Mouse (Mus musculus) intestine, postnatal 0 days (tissue): ENCODE results near the gene Crym. TPM values are rescaled to one million over a fixed set of nuclear protein-coding genes. Genes with fewer than 3 reads are reported as not detected.
A peak's percentile ranks its signal among the peaks of the same experiment; 100 is the strongest.

Experiments used
- ATAC-seq: fragments of 200-750 bp; cut with Nextera tagmentation; 2 replicates; pipeline ENCODE4 v1.8.0; 2017; ENCODE audit warnings: mild to moderate bottlenecking, moderate TSS enrichment, moderate library complexity
- H3K27ac ChIP-seq: fragments of 300-500 bp; sonication (generic); 2 replicates; pipeline ENCODE4 v1.5.1; 2014; ENCODE audit warnings: mild to moderate bottlenecking, low read depth, low read length, moderate library complexity
- H3K27me3 ChIP-seq: fragments of 300-500 bp; sonication (generic); replicated peaks from 2 replicates; pipeline ENCODE4 v1.6.1; 2014; ENCODE audit warnings: low read length, mixed read lengths; ENCODE audit not compliant: control insufficient read depth, insufficient read depth
- H3K36me3 ChIP-seq: fragments of 300-500 bp; sonication (generic); 2 replicates; pipeline ENCODE4 v1.6.1; 2014; ENCODE audit warnings: mild to moderate bottlenecking, moderate library complexity; ENCODE audit not compliant: control insufficient read depth, insufficient read depth
- H3K4me1 ChIP-seq: fragments of 300-500 bp; sonication (generic); replicated peaks from 2 replicates; pipeline ENCODE4 v1.6.1; 2014; ENCODE audit warnings: antibody characterized with exemption, low read length, mixed read lengths; ENCODE audit not compliant: control insufficient read depth, insufficient read depth
- H3K4me2 ChIP-seq: fragments of 300-500 bp; sonication (generic); replicated peaks from 2 replicates; pipeline ENCODE4 v1.6.1; 2014; ENCODE audit warnings: low read depth, mild to moderate bottlenecking, moderate library complexity
- H3K4me3 ChIP-seq: fragments of 300-500 bp; sonication (generic); 2 replicates; pipeline ENCODE4 v1.5.1; 2014; ENCODE audit warnings: low read depth, low read length
- H3K9ac ChIP-seq: fragments of 300-500 bp; sonication (generic); 2 replicates; pipeline ENCODE4 v1.6.1; 2014; ENCODE audit warnings: mild to moderate bottlenecking, low read depth, low read length
- H3K9me3 ChIP-seq: fragments of 300-500 bp; sonication (generic); 2 replicates; pipeline ENCODE4 v1.6.1; 2016; ENCODE audit warnings: mixed run types; ENCODE audit not compliant: control insufficient read depth
- CTCF ChIP-seq: sonication (generic); IDR thresholded peaks from 2 replicates; pipeline ENCODE4 v1.5.1; 2016; ENCODE audit warnings: low read depth, mild to moderate bottlenecking, control low read depth, antibody characterized with exemption, moderate library complexity
- WGBS: fragments of 180-500 bp; shearing (Covaris S2); extraction: QIAGEN DNeasy Blood & Tissue Kit; methylation state at CpG from one replicate; pipeline ENCODE4 v1.1.7; 2014; 5-methylcytosine and 5-hydroxymethylcytosine counted together
- polyA plus RNA-seq: library from polyadenylated mRNA; unstranded; fragments of >200 nt; fragmentation: Nextera tagmentation; extraction: Ambion mirVana; gene quantifications from 2 replicates; pipeline ENCODE4 v1.2.1, GENCODE M21; 2015

Gene Crym
- 1.9 TPM in 2 replicates for polyA plus RNA-seq

DNA sequence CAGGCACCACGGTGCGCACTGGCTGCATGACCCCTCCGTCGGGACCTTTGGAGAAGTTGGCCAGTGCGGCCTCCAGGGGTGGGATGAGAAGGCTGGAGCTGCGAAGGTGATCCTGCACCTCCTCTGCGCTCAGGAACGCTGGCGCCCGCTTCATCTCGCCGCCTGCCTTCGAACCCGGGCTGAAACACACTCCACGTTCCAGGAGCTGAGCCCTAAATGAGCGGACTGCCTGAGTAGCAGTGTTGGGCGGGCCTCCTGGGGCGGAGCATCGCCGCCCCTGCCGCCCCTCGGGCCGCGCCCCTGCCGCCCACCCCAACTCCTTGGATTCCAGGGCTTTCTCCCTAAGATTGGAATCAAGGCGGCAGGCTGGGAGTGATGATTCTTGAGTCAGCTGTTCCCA lies at the start of gene Crym:
Gene Crym, minus strand, starts transcription at position 341 of the 400 bp plus-strand sequence.
- H3K9me3 ChIP-seq = no peaks in the 10 kb centered on the region
- ATAC-seq = no peak
- H3K27me3 ChIP-seq = peaks cover 10% of the 10 kb centered on the region; the same call in 1 of the 2 replicates
- H3K9ac ChIP-seq = no peak within 1 kb of the TSS
- peak within 1 kb of the TSS; percentile 53 for H3K4me2 ChIP-seq
- no peak within 1 kb of the TSS for H3K27ac ChIP-seq
- TF ChIP-seq CTCF = no peak
- peak within 1 kb of the TSS; percentile 20 for H3K4me3 ChIP-seq
- H3K4me1 ChIP-seq = peaks cover 5% of the 10 kb centered on the region; the same call in 1 of the 2 replicates
- 8% methylated on average over 26 of the region's 26 CpGs for WGBS
- H3K36me3 ChIP-seq = no peaks in the 10 kb centered on the region

DNA sequence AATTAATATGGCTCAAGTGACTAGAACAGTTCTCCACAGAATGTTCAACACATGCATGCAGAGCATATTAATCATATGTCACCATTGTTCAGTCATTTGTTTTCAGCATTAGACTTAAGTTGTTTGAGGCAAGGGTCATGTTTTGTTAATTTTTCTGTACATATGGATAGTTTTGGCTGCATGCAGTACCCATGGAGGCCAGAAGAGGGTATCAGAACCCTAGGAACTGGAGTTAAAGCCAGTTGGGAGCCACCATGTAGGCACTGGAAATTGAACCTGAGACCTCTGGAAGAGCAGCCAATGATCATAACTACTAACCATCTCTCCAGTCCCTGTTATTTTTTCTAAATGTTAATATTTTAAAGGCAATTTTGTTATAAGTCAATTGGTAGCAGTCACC lies 39.2 kb upstream of the Crym start:
- Histone ChIP-seq H3K9ac (no peak overlapping the region), H3K9me3 (no peaks in the 10 kb centered on the region), H3K4me3 (no peak overlapping the region), H3K27ac (no peak overlapping the region), H3K4me1 (no peaks in the 10 kb centered on the region), H3K27me3 (no peaks in the 10 kb centered on the region; the same call in 1 of the 2 replicates), H3K36me3 (no peaks in the 10 kb centered on the region), H3K4me2 (no peak overlapping the region)
- peak; percentile 64 for TF ChIP-seq CTCF
- ATAC-seq = no peak

DNA sequence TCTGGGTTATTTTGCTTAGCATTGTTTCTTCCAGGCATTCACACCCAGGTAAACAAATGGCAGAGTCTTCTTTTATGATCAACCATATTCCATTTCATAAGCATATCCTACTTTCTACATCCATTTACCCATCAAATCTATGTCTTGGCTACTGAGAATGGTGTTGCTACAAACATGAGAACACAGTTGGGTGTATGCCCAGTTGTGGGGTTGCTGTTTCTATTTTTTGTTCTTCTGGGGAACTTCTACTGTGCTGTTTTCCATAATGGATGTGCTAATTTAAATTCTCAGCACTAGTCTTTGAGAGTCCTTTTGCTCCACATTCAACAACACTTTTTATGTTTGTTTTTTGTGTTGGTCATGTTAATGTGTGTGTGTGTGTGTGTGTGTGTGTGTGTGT lies 26.6 kb upstream of the Crym start:
- no peak overlapping the region for H3K4me3 ChIP-seq
- no peak overlapping the region for H3K27ac ChIP-seq
- no peak overlapping the region for H3K9ac ChIP-seq
- TF ChIP-seq CTCF = no peak
- H3K36me3 ChIP-seq = no peaks in the 10 kb centered on the region
- H3K27me3 ChIP-seq = peaks cover 10% of the 10 kb centered on the region
- H3K9me3 ChIP-seq = no peaks in the 10 kb centered on the region
- H3K4me2 ChIP-seq = no peak overlapping the region
- no peaks in the 10 kb centered on the region for H3K4me1 ChIP-seq
- no peak for ATAC-seq

DNA sequence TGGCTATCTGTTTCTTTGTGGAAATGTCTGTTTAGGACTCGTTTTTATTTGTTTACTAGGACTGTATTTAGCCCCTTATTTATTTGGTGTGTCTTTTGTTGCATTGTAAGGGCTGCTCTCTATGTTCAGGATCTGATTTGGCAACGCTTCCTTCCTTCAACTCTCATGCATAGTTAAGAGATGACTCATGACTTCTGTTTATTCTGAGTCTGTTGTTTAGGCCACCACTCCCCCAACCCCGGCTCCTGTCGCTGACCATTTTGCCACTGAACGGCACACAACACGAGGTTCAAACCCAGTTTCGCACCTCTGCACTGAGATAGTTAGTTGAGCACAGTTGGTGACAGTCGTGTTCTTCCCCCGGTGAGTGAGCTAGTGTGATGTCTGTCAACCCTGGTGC lies 4.1 kb upstream of the Crym start:
- Histone ChIP-seq H3K4me3 (no peak overlapping the region), H3K9ac (no peak overlapping the region), H3K27me3 (peaks cover 6% of the 10 kb centered on the region; the same call in 1 of the 2 replicates), H3K27ac (no peak overlapping the region), H3K4me2 (no peak overlapping the region), H3K9me3 (no peaks in the 10 kb centered on the region), H3K36me3 (no peaks in the 10 kb centered on the region), H3K4me1 (peaks cover 5% of the 10 kb centered on the region; the same call in 1 of the 2 replicates)
- 47% methylated on average over 9 of the region's 9 CpGs for WGBS
- ATAC-seq = no peak
- no peak for TF ChIP-seq CTCF

DNA sequence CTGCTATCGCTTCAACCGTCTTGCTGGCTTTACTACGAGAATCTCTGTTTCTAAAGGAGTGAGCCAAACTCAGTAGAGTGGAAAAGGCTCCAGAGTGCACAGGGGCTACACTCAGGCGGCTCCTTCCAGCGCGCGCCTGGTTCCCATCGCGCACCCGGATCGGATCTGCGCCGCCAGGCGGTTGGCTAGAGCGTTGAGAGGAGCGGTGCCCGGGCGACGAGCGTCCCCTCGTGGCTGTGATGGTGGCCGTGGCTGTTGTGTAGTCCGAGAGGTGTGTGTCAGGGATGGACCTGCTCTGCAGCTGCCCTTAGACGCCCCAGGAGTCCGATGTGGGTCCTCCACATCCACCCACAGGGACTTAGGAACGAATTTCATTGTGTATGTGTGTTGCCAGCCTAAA lies 1.9 kb upstream of the Crym start, which contains the start of gene Abca14:
Gene Abca14, plus strand, starts transcription at position 173 of the 400 bp plus-strand sequence.
- no peak within 1 kb of the TSS for H3K9ac ChIP-seq
- H3K4me1 ChIP-seq = peaks cover 5% of the 10 kb centered on the region; the same call in 1 of the 2 replicates
- no peak within 1 kb of the TSS for H3K27ac ChIP-seq
- H3K4me2 ChIP-seq = no peak within 1 kb of the TSS
- no peaks in the 10 kb centered on the region for H3K36me3 ChIP-seq
- H3K9me3 ChIP-seq = no peaks in the 10 kb centered on the region
- H3K27me3 ChIP-seq = peaks cover 10% of the 10 kb centered on the region; the same call in 1 of the 2 replicates
- WGBS = 6% methylated on average over 26 of the region's 26 CpGs
- no peak within 1 kb of the TSS for H3K4me3 ChIP-seq
- ATAC-seq = peak; percentile 82
- TF ChIP-seq CTCF = peak; percentile 100

DNA sequence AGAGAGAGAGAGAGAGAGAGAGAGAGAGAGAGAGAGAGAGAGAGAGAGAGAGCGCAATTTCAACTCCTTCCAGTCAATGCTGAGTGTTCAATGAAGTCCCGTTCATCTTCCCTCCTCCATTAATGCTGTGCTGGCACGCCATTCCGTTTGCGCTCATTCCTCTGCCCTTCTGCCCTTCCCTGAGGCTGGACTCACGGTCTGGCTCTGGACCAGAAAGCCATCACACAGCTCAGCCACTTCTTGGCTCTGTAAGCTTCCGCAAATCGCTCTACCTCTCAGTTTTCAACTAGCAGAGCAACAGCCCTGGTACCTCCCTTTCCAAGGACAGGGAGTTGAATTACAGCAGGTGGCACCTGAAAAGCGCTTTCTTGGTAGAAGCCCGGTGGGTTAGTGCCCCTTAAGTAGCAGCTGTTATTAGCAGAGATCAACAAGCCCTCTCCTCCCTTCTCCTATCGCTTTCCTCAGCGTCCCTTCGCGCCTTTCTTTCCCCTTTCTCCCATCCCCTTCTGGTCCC lies 623 bp downstream of the Crym start:
- TF ChIP-seq CTCF = no peak
- Histone ChIP-seq H3K27ac (no peak overlapping the region), H3K9ac (no peak overlapping the region)

DNA sequence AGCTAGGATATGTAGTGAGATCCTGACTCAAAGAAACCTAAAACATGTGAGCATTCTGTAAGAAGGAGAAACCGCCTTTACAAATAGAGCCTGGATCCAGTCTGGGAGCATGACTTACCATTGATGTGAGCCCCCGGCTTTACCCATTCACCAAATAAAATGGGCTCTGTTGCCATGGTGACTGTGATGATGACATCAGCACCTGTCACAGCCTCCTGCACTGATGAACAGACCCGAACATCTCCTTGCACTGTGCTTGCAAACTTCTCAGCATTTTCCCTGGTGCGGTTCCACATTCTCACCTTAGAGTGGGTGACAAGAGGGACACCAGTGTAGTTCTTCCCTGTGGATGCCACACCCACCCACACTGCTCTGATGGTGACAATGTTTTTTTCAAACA lies 6.7 kb downstream of the Crym start:
- Histone ChIP-seq H3K9me3 (no peaks in the 10 kb centered on the region), H3K9ac (no peak overlapping the region), H3K4me2 (no peak overlapping the region), H3K4me3 (no peak overlapping the region), H3K36me3 (no peaks in the 10 kb centered on the region), H3K4me1 (no peaks in the 10 kb centered on the region), H3K27me3 (no peaks in the 10 kb centered on the region), H3K27ac (no peak overlapping the region)
- ATAC-seq = no peak
- TF ChIP-seq CTCF = no peak
- 86% methylated on average over 4 of the region's 4 CpGs for WGBS

More for the DNA sequence above, 623 bp downstream of the Crym start:
- WGBS = 4% methylated on average over 14 of the region's 14 CpGs
- Histone ChIP-seq H3K27me3 (peaks cover 10% of the 10 kb centered on the region; the same call in 1 of the 2 replicates), H3K36me3 (no peaks in the 10 kb centered on the region), H3K4me3 (peak overlapping the region; percentile 20), H3K9me3 (no peaks in the 10 kb centered on the region), H3K4me2 (peak overlapping the region; percentile 53), H3K4me1 (peaks cover 5% of the 10 kb centered on the region; the same call in 1 of the 2 replicates)
- ATAC-seq = no peak
